Mouse (Mus musculus): ENCODE measurements at regions not wholly inside any gene's neighbourhood (a gene's known extent, or its start where the extent isn't known, plus 50 kb on each side); places are given as distances from the start of the nearest gene placed in this dataset.

GRCm38 (mm10) chr13:43963321-43963720, 178.7 kb downstream of the Cd83 start:
- TF ChIP-seq POLR2A (IDR thresholded peaks at IDR 0.05; ENCODE audit: extremely low read depth, insufficient read depth, low read length) = no peak
- no peak for TF ChIP-seq CTCF (IDR thresholded peaks at IDR 0.05; ENCODE audit: extremely low read depth, insufficient read depth, low read length)
